Comparison of ENCODE assay signal across 8 mouse cellular contexts in the genomic region with DNA sequence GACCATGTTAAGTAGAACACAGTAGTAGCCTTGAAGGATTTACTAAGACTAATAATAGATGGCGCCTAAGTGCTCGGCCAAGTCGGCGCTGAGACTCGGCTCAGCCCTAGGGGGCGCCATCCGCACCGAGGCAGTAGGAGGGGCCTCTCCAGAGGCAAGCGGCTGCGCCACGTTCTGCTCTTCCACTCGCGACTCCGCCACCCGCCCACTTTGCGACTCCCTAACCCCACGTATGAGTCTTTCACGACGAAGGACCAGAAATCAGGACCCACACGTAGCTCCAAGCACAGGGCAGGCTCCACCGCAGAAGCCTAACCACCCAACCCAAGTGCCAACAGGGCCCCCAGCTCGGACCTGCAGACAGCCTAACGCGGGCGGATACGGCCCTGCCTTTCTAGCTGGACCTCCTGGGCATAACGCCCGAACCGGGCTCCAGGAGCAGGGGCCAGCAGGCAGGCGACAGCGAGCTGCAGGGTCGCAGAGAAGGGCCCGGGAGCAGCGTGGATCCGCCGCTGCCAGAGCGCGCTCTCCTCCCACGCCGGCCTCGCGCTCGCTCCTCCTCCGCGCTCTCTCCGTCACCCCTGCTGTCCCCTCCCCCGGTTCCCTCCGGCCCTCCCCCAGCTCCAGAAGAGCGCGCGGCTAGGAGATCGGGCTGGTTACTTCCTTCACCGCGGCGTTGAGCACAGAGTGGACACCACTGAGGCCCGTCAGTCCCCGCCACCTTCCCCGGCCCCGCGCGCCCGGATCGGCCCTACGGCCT. TPM values are rescaled to one million over a fixed set of nuclear protein-coding genes. Genes with fewer than 3 reads are reported as not detected.
DNase-seq lines count a peak whose midpoint lies in the region; ATAC-seq lines count a peak whose summit lies in the region.

A gene (plus strand): TSS at position 274 of the 760 bp plus-strand sequence.

- H3K9ac ChIP-seq in hindbrain, embryonic 13.5 days = peak within 1 kb of the TSS; percentile 87

- no peaks in the 10 kb centered on the region for H3K9me3 ChIP-seq in hindbrain, embryonic 13.5 days

- peaks cover 6% of the 10 kb centered on the region; the same call in 1 of the 2 replicates for H3K36me3 ChIP-seq in hindbrain, embryonic 13.5 days

- H3K4me3 ChIP-seq in hindbrain, embryonic 13.5 days = peak within 1 kb of the TSS; percentile 69

- whole genome bisulfite sequencing in hindbrain, embryonic 13.5 days = under 1% methylated on average over 61 of the region's 64 CpGs

- DNase-seq in NIH3T3 (ENCODE audit: low read depth) = peak; percentile 93
- peak; percentile 96 for DNase-seq in cerebellum, postnatal 10 days
- DNase-seq in frontal cortex, postnatal 14 days (ENCODE audit: low spot score in 2 of 2) = peak; percentile 83 to 87
- DNase-seq in layer of hippocampus, postnatal 25 days (ENCODE audit: extremely low spot score in 1 of 2, low spot score in 1 of 2) = peak; percentile 82 to 92
- DNase-seq in lung, postnatal 25 days (ENCODE audit: low spot score) = peak; percentile 91
- peak; percentile 93 for DNase-seq in retina, embryonic 14.5 days (ENCODE audit: low spot score)
- peak; percentile 97 for DNase-seq in thymus, postnatal 4 days

- peak within 1 kb of the TSS; percentile 93 for H3K27ac ChIP-seq in hindbrain, embryonic 13.5 days

- peaks cover 37% of the 10 kb centered on the region for H3K4me1 ChIP-seq in hindbrain, embryonic 13.5 days (replicated peaks)

- peak within 1 kb of the TSS; percentile 91 for H3K4me2 ChIP-seq in hindbrain, embryonic 13.5 days

- peak; percentile 94 for ATAC-seq in hindbrain, embryonic 13.5 days (ENCODE audit: low FRiP score)

- no peaks in the 10 kb centered on the region for H3K27me3 ChIP-seq in hindbrain, embryonic 13.5 days

RNA-seq across cellular contexts. Expression of the gene that starts here (rescaled TPM):
- polyA plus RNA-seq in hindbrain, embryonic 13.5 days (2015; fragmentation: Nextera tagmentation; extraction: Ambion mirVana) = 20.6 and 22.2 TPM in 2 replicates
- total RNA-seq in layer of hippocampus, postnatal 25 days (2021) = 10 to 100 TPM; 61.1 to 65.4 TPM

Comparison
In these comparisons a context has a peak if more than half of its experiments do, and no peak if none do; other contexts are left out.
1. Peak in every context shown above with its lines: DNase-seq, ATAC-seq, H3K4me3 ChIP-seq and H3K27ac ChIP-seq.